Mouse (Mus musculus) ovary, postnatal 36 days (tissue): ENCODE results near the gene Xpo5.

Experiments used
- DNase-seq: peaks from one replicate; pipeline ENCODE4 v3.0.0; 2022; ENCODE audit warnings: low spot score, mixed read lengths

Gene Xpo5

DNA sequence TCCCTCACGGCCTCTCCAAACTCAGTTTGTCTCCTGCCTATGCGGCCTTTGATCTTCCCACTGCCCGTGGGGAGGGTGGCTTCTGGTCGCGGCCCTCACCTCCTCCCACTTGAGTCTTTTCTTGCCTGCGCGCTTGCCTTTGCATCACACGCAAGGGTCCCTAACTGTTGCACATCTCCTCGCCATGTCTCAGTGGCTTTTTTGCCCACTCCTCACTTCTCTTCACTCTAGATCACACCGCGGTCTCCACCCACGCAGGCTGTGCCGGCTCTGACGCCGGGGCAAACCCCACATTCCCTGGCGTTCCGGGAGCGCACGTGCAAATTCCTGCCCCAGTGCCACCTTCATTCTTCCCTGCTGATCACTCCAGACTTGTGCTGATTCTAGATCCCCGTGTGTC lies 496 bp downstream of the Xpo5 start:
- DNase-seq: no peak

DNA sequence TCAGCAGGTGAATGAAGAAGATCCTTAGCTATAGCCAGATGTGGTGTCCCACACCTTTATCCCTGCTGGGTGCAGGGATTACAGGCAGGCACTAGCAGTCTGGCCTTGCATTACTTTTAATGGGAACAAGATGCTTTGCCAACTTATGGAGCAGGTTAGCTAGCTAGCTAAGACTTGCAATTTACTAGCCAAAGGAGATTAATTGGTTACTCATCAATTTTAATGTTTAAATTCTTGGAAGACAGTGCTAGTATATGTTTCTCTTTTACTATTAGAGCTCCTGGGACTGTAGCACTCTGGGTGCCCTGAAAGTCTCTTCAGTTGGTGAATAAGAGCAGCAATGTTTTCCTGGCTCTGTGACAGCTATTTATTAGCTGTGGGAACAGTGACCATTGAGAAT lies 4.1 kb downstream of the Xpo5 start:
- DNase-seq: no peak

DNA sequence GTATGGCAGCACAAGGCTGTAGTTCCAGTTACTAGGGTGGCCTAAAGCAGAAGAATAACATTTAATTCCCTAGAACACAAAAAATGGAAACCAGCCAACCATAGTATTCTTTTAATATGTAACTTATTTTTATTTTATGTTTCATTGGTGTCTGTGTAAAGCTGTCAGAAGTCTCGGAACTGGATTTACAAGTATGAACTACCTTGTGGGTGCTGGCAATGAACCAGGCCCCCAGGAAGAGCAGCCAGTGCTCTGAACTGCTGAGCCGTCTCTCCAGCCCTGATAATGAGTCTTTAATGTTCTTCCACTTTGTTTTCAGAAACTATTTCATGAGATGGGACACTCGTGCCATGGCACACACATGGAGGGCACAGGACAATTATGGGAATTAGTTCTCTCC lies 8.0 kb downstream of the Xpo5 start:
- no peak for DNase-seq

DNA sequence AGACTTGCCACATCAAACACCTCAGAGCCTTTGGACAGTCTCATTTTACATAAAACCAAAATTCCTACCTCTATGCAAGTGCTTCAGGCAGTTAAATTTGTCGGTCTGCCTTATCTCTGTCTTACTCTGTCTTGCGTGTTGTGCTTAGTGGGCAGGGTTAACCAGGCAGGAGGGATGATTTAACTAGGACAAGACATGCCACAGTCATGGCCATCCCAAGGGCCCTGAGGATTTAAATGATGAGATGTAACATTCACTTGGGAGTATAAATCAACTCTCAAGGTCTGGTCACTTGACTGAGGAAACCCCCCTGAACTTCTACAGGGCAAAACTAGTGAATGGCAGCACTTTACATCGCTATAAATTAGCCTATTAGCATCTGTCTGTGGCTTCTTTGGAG lies 19.0 kb downstream of the Xpo5 start:
- DNase-seq: no peak

DNA sequence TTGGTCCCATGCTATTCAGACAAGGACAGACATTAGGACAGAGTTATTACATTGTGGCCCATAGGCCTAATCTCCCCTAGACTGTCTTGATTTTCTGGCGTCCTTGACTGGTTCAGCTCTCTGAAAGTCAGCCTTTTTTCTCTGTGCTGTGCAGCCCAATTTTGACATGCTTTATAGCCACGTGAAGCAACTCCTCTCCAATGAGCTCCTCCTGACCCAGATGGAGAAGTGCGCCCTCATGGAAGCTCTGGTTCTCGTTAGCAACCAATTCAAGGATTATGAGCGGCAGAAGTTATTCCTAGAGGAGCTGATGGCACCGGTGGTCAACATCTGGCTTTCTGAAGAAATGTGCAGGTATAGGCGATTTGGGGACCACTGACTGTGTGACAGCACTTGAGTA lies 25.0 kb downstream of the Xpo5 start:
- DNase-seq: no peak

DNA sequence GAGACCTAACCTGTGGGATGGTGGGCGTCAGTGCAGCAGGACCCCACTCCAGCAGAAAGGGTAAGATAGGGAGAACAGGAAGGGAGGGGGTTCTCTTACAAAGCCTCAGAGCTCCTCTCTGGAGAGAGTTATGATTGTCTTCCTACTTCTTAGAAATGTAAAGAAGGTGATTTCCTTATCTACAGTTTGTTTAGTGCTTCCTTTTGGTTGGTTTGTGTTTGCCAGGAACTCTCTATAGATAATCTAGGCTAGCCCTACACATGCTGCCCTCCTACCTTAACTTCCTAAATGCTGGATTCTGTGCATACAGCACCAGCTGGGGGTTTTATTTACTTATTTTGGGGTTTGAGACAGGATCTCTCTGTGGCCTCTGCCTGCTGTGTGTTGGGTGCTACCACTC lies 33.5 kb downstream of the Xpo5 start:
- no peak for DNase-seq

DNA sequence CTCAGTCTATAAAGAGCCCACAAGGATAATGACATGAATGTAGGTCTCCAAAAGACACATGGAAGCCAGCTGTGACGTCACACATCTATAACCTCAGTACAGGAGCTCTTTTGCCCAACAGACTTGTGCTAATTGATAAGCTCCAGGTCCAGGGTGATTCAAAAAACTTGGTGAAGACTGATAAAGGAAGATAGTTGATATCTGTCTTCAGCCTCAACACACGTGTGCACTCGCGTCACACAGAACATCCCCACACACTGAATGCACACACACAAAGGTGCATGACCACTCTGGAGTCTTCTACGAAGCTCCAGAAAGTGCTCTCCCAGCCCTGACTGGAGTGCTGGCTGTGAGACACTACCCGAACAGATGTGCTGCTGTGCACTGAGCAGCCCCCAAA lies 34.5 kb downstream of the Xpo5 start:
- DNase-seq: no peak

DNA sequence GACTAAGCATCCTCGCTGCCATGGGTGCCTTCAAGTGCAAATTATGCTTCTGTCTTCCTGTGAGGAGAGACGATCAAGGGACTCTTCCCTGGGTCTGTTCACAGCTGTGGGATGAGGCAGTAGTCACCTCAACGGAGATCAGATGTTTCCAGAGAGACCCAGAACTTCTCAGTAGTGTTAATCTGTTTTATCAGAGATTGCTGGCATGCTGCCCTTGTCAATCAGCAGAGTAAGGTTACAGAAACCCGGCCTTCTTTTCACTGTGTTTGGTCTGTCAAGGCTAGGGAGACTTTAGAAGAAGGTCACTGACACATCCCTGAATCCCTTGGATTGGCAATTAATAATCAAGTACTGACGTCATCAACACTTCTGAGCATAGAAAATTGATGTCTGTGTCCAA lies 34.9 kb downstream of the Xpo5 start:
- no peak for DNase-seq

DNA sequence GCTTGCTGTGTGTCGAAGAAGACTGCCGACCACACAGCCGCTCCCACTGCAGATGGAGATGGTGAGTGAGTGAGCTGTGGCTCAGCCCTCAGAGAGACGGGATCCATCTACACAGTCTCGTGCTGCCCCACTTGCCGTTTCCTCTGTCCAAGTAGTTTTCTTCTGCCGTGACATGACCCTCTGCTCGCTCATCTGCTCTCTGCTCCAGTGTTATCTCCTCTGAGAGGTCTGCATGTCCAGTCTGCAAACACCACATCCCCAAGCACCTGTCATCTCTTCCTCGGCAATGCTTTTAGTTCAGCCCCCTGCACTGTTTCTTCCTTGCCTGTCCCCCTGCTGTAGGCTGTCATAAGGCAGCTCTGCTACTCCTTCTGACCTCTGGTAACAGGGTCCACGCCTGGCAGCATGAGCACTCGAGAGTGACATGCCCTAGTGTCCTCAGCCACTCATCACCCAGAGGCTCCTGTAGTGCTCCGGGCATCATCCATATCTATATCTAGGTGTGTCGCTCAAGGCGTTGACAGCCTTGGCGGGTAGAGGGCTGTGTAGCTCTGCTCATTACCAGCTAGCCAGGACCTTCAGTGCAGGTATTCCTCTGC lies 37.0 kb downstream of the Xpo5 start:
- DNase-seq: no peak

DNA sequence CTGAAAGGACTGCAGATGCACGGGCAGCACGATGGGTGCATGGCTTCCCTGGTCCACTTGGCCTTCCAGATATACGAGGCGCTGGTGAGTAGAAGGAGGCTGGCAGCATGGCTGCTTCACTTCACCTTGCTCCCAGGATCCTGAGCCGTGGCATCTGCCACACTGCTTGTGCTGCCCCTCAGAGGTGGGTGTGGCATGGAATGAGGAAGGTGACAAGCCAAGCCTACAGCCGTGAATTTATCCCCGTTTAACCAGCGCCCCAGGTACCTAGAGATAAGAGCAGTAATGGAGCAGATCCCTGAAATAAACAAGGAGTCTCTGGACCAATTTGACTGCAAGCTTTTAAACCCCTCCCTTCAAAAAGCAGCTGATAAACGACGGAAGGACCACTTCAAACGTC lies 38.9 kb downstream of the Xpo5 start:
- no peak for DNase-seq

DNA sequence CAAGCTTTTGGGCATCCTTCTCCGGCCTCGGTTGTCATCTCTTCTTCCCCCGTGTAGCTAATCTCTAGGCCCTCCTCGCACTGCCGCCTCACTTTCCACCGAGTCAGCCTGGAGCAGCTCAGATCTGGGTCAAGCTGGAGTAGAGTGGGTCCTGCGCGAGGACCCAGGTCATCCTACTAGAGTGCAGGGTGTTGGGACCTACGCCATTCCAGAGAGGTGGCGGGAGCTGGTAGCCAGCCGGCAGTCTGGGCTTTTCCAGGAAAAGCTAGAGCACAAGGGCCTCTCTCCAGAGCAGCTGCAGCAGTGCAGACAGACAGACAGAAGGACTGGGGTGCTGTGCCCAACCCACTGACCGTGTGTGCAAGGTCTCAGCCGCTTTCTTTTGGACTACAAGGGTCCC lies 39.7 kb downstream of the Xpo5 start:
- DNase-seq: no peak

DNA sequence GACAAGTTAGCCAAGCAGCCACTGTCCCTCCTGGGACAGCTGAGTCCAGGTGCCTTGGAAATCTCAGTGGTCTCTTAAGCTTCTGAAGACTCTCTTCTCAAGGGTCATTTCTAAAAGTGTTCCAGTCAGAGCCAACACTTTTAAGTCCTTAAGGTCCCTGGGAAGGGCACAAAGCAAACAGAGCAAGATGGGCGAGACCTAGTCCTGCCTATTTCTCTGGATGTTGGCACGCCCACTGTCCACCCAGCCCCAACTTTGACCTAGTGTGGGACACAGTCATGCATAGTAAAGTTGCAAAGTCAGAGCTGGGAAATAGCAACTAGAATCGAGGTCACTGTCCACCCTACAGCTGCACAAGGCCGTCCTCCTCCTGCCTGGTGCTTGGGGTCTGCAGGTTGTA lies 40.4 kb downstream of the Xpo5 start:
- no peak for DNase-seq

DNA sequence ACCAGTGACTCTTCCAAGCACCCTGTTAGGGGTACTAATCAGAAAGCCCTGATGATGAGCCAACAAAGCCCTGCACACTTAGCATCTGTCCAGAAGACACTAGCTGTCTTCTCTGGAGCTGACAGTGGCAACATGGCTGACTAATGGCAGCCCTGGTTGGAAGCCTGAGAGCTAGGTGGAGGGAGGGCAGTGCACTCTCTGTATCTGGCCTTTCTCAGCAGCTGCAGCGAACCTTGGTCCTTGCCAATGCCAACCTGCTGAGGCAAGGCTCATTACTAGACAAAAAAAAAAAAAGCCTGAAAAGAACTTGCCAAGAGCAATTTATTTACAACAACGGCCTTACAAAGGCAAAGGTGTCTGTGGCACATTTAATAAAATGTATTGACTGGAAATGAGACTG lies 41.0 kb downstream of the Xpo5 start:
- DNase-seq: no peak

DNA sequence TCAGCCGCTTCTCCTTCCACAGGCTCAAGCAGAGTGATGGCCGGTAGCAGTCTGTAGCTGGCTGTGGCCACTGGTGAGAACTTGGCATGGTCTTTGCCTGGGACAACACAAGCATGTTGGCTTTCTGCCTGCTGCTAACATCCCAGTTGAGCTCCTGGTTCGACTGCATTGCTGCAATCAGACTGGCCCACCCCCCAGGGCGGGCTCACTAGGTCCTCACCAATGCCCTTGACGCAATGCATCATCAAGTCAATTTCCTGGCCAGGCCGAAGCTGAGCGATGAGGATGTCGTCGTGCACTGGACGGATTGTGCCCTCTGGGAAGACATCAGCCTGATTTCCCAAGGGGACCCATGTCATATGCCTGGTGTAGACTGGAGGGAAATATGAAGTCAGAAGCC lies 42.0 kb downstream of the Xpo5 start:
- DNase-seq: peak; percentile 42

DNA sequence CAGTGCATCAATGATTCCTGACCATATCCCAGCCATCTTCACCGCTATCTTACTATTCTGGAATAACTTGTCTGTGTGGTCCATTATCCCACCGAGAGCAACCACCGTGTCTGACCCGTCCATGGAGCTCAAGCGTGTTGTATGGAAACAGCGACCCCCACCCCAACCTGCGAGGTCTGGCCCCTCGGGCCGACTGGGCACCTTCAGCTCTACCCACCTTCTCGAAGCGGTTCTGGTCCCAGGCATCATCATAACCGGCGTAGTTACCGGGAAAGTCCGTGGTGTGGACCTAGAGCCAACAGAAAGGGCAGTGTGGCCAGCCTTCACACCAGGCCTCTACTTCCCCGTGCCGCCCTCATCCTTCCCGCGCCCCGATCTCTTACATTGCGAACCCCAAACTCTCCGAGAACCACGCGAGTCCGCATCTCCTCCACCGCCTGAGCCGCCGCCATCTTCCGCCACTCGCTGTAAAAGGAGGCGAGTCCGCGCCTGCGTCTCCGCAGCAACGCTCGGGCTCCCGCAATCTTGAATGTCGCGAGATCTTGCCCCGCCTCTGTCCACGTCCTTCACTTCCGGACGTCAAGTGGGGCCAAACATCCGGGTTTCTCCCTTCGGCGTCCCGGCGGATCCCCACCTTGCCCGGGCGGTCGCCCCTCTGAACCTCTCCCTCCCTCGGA lies 45.1 kb downstream of the Xpo5 start, which contains the start of the genes Polr1c and Yipf3:
Polr1c (minus strand) TSS at position 543 of the 677 bp plus-strand sequence.
Yipf3 (plus strand) TSS at position 569 of the 677 bp plus-strand sequence.
- DNase-seq: peak; percentile 92

DNA sequence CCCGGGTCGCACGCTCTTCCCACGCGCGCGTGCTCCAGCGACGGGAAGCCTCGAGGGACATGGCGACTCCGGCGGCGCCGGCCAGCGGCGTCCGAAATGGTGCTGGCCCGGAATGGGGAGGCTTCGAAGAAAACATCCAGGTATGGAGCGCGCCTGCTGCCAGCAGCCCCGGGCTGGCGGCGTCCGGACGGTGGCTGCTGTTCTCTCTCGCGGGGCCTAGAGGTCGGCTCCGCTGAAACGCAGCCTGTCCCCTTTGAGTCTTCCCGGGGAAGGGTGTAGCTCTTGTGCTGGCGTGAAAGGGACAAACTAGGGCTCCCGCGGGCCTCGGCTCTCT lies 45.6 kb downstream of the Xpo5 start:
- no peak for DNase-seq

DNA sequence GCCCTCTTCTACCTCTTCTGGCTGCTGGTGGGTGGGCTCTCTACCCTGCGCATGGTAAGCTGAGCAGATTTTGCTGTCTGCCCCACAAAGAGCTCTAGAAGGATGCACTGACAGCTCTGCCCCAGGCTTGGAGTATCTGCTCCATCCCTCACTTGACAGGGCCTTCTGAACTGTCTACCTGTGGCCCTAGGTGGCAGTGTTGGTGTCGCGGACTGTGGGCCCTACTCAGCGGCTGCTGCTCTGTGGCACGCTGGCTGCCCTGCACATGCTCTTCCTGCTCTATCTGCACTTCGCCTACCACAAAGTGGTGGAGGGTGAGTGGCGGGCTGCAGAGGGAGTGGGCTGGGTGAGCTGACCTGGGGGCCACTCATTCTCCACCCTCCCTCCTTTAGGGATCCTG lies 48.6 kb downstream of the Xpo5 start:
- DNase-seq: no peak

DNA sequence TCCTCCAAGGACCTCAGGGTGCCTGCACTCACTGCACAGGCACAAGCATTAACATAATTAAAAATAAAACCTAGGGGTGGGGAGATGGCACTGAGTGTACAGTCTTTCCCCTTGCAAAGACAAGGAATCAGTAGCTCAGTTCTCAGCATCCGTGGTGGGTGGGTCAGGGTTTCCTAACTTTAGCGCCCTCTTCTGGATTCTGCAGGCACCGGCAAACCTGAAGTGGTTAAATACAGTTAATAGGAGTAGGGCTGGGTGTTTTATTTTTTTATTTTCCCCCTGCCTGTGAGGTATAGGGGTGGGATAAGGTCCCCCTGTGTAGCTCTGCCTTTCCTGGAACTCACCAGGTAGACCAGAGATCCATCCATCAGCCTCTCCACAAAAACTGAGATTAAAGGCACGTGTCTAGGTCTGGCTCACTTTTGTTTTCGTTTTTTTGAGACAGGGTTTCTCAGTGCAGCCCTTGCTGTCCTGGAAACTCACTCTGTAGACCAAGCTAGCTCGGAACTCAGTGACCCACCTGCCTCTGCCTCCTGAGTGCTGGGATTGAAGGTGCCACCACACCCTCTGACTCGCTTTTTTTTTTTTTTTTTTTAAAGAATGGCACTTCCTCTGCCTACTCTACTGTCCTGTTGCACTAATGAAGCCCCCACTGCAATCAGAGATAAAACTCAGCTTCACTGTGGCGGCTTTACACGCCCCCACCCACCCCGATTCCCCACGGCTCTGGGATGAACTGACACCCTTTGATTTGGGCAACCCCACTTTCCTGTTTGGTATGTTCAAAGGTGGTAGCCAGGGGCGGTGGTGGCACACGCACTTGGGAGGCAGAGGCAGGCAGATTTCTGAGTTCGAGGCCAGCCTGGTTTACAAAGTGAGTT lies 50.2 kb downstream of the Xpo5 start:
- no peak for DNase-seq

DNA sequence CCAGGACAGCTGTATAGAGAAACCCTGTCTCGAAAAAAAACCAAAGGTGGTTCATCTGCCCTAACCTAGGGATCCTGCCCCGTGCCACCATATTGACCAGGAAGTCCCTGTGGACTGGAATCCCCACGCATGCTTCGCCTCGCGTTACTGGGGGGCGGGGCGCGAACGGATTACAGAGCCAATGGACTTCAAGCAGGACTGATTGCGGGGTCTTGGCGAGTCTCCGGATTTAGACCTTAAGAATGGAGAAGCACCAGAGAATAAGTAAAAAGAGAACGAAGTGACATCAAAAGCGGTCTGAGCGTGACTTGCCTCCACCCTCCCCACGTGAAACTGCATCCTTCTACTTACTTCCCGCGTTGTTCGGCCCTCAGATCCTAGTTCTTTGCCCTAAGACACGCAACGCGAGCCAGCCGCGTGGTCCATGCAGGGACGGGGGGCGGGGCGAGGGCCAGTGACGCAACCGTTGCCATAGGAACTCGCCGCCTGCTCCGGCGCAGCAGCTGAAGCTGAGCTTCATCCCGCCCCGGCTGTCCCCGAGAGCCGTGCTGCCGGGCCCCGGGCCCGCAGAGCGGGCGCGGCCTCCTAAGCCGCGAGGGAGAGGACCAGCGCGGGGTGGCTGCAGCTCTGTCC lies 51.0 kb downstream of the Xpo5 start, which contains the start of gene Lrrc73:
Lrrc73 (plus strand) TSS at position 80 of the 633 bp plus-strand sequence.
- peak; percentile 91 for DNase-seq

DNA sequence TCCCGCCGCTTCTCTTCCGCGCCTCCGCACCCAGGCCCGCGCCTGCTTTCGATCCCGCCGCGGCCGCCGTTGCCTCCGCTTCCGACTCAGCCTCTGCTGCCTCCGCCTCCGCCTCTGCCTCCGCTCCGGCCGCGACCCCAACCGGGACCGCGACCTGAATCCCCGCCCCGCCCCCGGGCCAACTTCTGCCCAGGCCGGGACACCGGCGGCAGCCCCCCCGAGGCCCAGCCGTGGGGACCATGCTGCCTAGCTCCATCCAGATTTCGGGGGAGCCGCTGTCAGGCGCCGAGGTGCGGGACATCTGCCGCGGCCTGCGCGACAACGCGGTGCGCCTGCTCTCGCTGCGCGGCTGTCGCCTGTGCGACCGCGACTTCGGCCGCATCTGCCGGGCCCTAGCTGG lies 51.5 kb downstream of the Xpo5 start:
- DNase-seq: peak; percentile 51

DNA sequence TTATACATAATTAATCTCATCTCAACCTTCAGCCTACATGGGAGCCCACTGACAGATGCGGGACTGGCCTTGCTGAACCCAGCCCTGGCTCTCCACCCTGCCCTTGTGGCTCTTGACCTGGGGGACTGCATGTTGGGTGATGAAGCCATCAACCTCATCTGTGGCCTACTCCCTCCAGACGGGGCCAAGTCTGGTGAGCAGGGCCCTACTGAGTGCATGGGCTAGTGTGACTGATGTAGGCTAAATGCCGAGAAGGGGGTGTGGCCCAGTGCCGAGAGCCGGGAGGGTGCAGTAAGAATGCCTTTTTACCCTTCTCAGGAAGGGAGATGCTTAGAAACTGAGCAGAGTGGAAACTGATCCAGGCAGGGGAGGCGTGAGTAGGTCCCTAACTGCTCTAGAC lies 52.6 kb downstream of the Xpo5 start:
- DNase-seq: no peak

DNA sequence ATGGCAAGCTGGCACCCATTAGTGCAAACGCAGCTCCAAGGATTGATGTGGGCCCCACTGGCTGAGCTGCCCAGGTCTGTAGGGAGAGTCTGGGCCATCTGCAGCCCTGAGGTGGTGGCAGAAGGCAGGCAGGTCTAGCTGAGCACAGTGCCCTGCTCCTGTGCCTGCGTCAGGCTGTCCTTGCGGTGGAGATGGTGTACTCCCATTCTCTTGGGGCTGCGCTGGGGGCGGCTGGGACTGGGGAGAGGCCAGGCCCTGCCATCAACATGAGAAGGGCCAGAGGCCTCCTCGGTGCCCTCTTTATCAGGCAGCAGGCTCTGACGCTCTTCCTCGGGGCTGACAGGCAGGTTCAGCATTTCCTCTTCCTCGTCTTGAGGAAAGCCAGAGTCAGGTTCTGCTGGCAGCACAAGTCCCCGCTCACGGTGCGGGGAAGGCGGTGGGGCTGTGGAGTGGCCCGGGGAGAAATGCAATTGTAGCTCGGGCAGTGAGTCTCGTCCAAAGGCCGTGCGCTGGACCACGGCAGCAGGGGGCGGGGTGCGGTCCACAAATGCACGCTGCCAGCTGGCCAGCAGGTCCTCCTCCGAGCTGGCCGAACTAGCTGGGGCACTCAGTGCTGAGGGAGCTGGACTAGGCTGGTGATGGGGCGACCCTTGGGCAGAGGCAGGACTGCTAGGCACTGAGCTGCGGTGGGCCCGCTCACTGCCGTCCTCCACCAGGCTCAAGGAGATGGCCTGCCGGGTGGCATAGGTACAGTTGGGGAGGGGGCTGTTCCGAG lies 55.9 kb downstream of the Xpo5 start:
- no peak for DNase-seq
